Mouse (Mus musculus): Measurements from ENCODE around the gene Gm20683. TPM values are rescaled to one million over a fixed set of nuclear protein-coding genes. Genes with fewer than 3 reads are reported as not detected.

Gene Gm20683
- polyA plus RNA-seq, 1 experiment from 2014 or later = 8.3 TPM

DNA sequence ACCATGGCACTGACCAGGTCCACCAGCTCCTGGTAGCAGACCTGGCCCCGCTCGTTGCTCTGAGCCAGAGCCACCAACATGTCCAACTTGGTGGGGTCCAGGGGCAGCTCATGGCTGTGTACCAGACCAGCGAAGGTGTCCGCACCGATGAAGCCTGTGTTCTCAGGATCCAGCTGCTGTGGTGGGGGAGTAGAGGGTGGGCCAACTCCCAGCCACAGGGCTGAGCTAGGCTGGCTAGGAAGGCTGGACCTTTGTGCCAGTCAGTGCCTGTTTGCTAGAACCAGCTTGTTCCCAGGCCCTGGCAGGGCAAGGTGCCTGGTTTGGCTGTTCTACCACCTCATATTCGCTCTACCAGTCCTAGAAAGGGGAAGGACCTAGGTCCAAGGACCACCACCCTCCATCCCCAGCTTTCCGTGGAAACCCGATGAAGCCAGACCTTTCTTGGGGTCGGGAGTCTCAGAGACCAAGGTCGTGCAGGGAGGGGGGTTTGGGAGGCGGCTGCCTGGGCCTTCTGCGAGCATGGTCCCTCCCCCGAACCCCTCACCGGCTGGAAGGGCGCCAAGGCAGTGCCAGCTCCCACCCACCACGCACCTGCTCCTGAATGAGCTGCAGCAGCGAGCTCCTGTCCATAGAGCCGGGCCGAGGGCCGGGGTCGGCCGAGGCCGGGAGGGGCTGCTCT lies 5.0 kb downstream of the Gm20683 start:
- 21% methylated on average over 23 of the region's 23 CpGs for WGBS
- Histone ChIP-seq H3K9ac (replicated peaks) (peak overlapping the region; percentile 75), H3K36me3 (peaks cover 30% of the 10 kb centered on the region), H3K4me1 (peaks cover 59% of the 10 kb centered on the region), H3K9me3 (no peaks in the 10 kb centered on the region), H3K4me3 (peak overlapping the region; percentile 51), H3K27ac (replicated peaks) (peak overlapping the region; percentile 80), H3K27me3 (no peaks in the 10 kb centered on the region), H3K4me2 (replicated peaks) (peak overlapping the region; percentile 81)
- ATAC-seq (replicated peaks) = no peak

- peak overlapping the region; percentile 80; the same call in 1 of the 2 replicates for H3K27ac ChIP-seq (replicated peaks)
- peak overlapping the region; percentile 51; the same call in 1 of the 2 replicates for H3K4me3 ChIP-seq
- H3K4me1 ChIP-seq = peaks cover 67% of the 10 kb centered on the region
- no peak for ATAC-seq (replicated peaks)
- H3K4me2 ChIP-seq (replicated peaks) = peak overlapping the region; percentile 81
- H3K36me3 ChIP-seq = peaks cover 30% of the 10 kb centered on the region
- H3K9ac ChIP-seq (replicated peaks) = no peak overlapping the region
- WGBS = 94% methylated on average over 16 of the region's 16 CpGs
- no peaks in the 10 kb centered on the region for H3K9me3 ChIP-seq
- no peaks in the 10 kb centered on the region for H3K27me3 ChIP-seq
These were observed 5.7 kb downstream of the Gm20683 start for GRCm38 (mm10) chr17:25835816-25836215.

DNA sequence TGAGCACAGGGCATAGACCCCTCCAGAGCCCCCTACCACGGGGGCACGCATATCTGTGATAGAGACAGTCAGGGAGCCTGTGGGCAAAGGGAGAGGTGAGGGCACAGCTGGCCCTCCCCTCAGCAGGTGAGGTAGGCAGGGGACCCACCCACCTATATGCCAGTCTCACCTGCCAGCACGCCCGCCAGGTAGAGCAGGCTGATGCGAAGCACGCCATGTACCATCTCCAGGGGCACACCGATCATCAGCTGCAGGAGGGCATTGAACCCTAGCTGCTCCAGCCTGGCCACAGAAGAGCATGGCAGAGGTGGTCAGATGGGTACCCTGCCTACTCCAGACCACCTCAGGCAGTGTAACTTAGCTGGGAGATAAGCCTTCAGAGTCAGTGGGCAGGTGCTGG lies 6.3 kb downstream of the Gm20683 start:
- H3K27me3 ChIP-seq = no peaks in the 10 kb centered on the region
- H3K4me1 ChIP-seq = peaks cover 72% of the 10 kb centered on the region
- H3K4me2 ChIP-seq (replicated peaks) = no peak overlapping the region
- H3K27ac ChIP-seq (replicated peaks) = no peak overlapping the region
- ATAC-seq (replicated peaks) = no peak
- 95% methylated on average over 7 of the region's 7 CpGs for WGBS
- peak overlapping the region; percentile 55; the same call in 1 of the 2 replicates for H3K4me3 ChIP-seq
- H3K36me3 ChIP-seq = peaks cover 30% of the 10 kb centered on the region
- H3K9me3 ChIP-seq = no peaks in the 10 kb centered on the region
- H3K9ac ChIP-seq (replicated peaks) = no peak overlapping the region

GRCm38 (mm10) chr17:25834595-25835222 lies 6.9 kb downstream of the Gm20683 start:
- Histone ChIP-seq H3K36me3 (peaks cover 31% of the 10 kb centered on the region), H3K27me3 (no peaks in the 10 kb centered on the region), H3K4me3 (peak overlapping the region; percentile 55), H3K27ac (replicated peaks) (no peak overlapping the region), H3K4me2 (replicated peaks) (peak overlapping the region; percentile 87), H3K9me3 (no peaks in the 10 kb centered on the region), H3K9ac (replicated peaks) (peak overlapping the region; percentile 68; the same call in 1 of the 2 replicates), H3K4me1 (peaks cover 78% of the 10 kb centered on the region)
- WGBS = 88% methylated on average over 12 of the region's 12 CpGs
- no peak for ATAC-seq (replicated peaks)

GRCm38 (mm10) chr17:25833961-25834594 lies 7.5 kb downstream of the Gm20683 start:
- H3K9me3 ChIP-seq = no peaks in the 10 kb centered on the region
- peak overlapping the region; percentile 68 for H3K9ac ChIP-seq (replicated peaks)
- peak overlapping the region; percentile 93 for H3K27ac ChIP-seq (replicated peaks)
- no peaks in the 10 kb centered on the region for H3K27me3 ChIP-seq
- H3K4me1 ChIP-seq = peaks cover 81% of the 10 kb centered on the region
- WGBS = 53% methylated on average over 6 of the region's 6 CpGs
- ATAC-seq (replicated peaks) = no peak
- peak overlapping the region; percentile 55 for H3K4me3 ChIP-seq
- peaks cover 25% of the 10 kb centered on the region for H3K36me3 ChIP-seq
- peak overlapping the region; percentile 87 for H3K4me2 ChIP-seq (replicated peaks)

DNA sequence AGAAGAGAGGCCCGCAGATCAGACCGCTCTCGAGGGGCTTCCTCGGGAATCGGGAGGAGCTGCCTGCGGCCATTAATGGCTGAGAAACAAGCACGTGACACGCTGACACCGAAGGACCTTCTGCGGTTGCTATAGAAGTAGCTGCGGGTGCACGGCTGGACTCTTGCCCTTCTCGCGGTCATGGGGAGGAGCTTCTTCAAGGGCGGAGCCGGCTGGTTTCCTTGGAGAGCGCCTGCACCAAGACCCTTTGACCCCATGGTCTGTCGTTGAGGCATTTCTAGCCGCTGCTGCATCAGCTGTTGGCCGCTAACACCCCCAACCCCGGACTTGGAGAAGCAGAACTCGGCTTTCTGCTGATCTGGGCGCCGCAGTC lies 8.3 kb downstream of the Gm20683 start, which contains the start of gene Stub1:
Gene Stub1, minus strand, starts transcription at position 114 of the 373 bp plus-strand sequence.
- ATAC-seq (replicated peaks) = no peak; the same call in 1 of the 2 replicates
- peaks cover 20% of the 10 kb centered on the region for H3K36me3 ChIP-seq
- peak within 1 kb of the TSS; percentile 55 for H3K4me3 ChIP-seq
- H3K9me3 ChIP-seq = no peaks in the 10 kb centered on the region
- no peaks in the 10 kb centered on the region for H3K27me3 ChIP-seq
- H3K27ac ChIP-seq (replicated peaks) = peak within 1 kb of the TSS; percentile 93
- peaks cover 84% of the 10 kb centered on the region for H3K4me1 ChIP-seq
- peak within 1 kb of the TSS; percentile 87 for H3K4me2 ChIP-seq (replicated peaks)
- H3K9ac ChIP-seq (replicated peaks) = peak within 1 kb of the TSS; percentile 68
- WGBS = under 1% methylated on average over 24 of the region's 24 CpGs

GRCm38 (mm10) chr17:25832436-25833290 lies 8.9 kb downstream of the Gm20683 start:
- peaks cover 84% of the 10 kb centered on the region for H3K4me1 ChIP-seq
- peak overlapping the region; percentile 68 for H3K9ac ChIP-seq (replicated peaks)
- H3K36me3 ChIP-seq = peaks cover 22% of the 10 kb centered on the region
- H3K4me3 ChIP-seq = peak overlapping the region; percentile 55
- H3K9me3 ChIP-seq = no peaks in the 10 kb centered on the region
- 0% methylated on average over 75 of the region's 77 CpGs for WGBS
- ATAC-seq (replicated peaks) = peak; percentile 90
- no peaks in the 10 kb centered on the region for H3K27me3 ChIP-seq
- peak overlapping the region; percentile 87 for H3K4me2 ChIP-seq (replicated peaks)
- peak overlapping the region; percentile 93 for H3K27ac ChIP-seq (replicated peaks)

GRCm38 (mm10) chr17:25831451-25832281 lies 9.9 kb downstream of the Gm20683 start:
- WGBS = 59% methylated on average over 21 of the region's 21 CpGs
- peak overlapping the region; percentile 68 for H3K9ac ChIP-seq (replicated peaks)
- H3K9me3 ChIP-seq = no peaks in the 10 kb centered on the region
- peak overlapping the region; percentile 93 for H3K27ac ChIP-seq (replicated peaks)
- H3K4me1 ChIP-seq = peaks cover 83% of the 10 kb centered on the region
- peak overlapping the region; percentile 87 for H3K4me2 ChIP-seq (replicated peaks)
- H3K36me3 ChIP-seq = peaks cover 27% of the 10 kb centered on the region
- H3K4me3 ChIP-seq = peak overlapping the region; percentile 55
- no peak for ATAC-seq (replicated peaks)
- H3K27me3 ChIP-seq = no peaks in the 10 kb centered on the region

DNA sequence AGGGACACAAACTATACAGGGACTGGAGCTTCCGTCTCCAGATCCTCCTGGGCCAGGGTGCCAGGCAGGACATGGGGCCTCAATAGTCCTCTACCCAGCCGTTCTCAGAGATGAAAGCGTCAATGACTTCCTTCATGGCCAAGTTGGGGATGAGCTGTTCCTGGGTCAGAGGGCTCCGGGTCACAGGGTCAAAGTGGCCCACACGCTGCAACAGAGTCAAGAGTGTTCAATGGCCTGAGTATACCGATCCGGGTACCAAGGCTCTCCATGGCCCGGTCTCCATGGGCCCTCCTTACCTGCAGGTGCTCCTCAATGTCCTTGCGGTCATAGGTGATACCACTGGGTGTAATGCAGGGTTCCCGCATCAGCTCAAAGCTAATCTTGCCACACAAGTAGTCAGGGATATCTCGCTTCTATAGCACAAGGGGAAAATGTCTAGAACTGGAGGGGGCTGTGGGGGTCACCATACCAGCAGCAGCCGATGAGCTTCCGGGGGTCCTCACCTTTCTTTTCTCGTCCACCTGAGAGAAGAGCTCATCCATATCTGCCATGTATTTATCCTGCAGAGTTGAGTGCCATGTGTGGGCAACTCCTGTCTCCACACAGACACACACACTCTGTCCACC lies 10.6 kb downstream of the Gm20683 start:
- Histone ChIP-seq H3K27me3 (no peaks in the 10 kb centered on the region), H3K9me3 (no peaks in the 10 kb centered on the region), H3K4me2 (replicated peaks) (peak overlapping the region; percentile 87), H3K27ac (replicated peaks) (no peak overlapping the region), H3K36me3 (peaks cover 32% of the 10 kb centered on the region), H3K4me3 (peak overlapping the region; percentile 55), H3K9ac (replicated peaks) (0 out of 2 replicates have a peak overlapping the region, but pooled peaks have one; percentile 68), H3K4me1 (peaks cover 81% of the 10 kb centered on the region)
- no peak for ATAC-seq (replicated peaks)
- WGBS = 85% methylated on average over 14 of the region's 14 CpGs

GRCm38 (mm10) chr17:25830200-25830753 lies 11.3 kb downstream of the Gm20683 start:
- Histone ChIP-seq H3K27me3 (no peaks in the 10 kb centered on the region), H3K9ac (replicated peaks) (no peak overlapping the region), H3K4me1 (peaks cover 79% of the 10 kb centered on the region), H3K36me3 (peaks cover 32% of the 10 kb centered on the region), H3K4me3 (peak overlapping the region; percentile 60), H3K4me2 (replicated peaks) (peak overlapping the region; percentile 79), H3K27ac (replicated peaks) (no peak overlapping the region), H3K9me3 (no peaks in the 10 kb centered on the region)
- ATAC-seq (replicated peaks) = no peak
- 83% methylated on average over 4 of the region's 4 CpGs for WGBS

Data from forebrain, embryonic 15.5 days (tissue).